Mouse (Mus musculus): ENCODE results near the gene Cwc15.

GRCm38 (mm10) chr9:14559430-14559829 is 59.0 kb downstream of the Cwc15 start:
- TF ChIP-seq CTCF (IDR thresholded peaks at IDR 0.05; ENCODE audit: borderline replicate concordance, insufficient read depth, low read depth, low read length), result no peak
- no peak for TF ChIP-seq POLR2A (IDR thresholded peaks at IDR 0.05; ENCODE audit: borderline replicate concordance, insufficient read depth, low read length)

Data from cerebellum, adult 2 months (tissue).